Mouse (Mus musculus): ENCODE results near the gene Ankrd1. TPM values are rescaled to one million over a fixed set of nuclear protein-coding genes. Genes with fewer than 3 reads are reported as not detected.

Gene Ankrd1
- polyA plus RNA-seq (2012; fragmentation: generic; extraction: Trizol) = 256 TPM
- long read RNA-seq, experiment 1, transcript Ankrd1-205 (9 exons, 2,020 nt) = major isoform, 146 of 202 reads
- long read RNA-seq, experiment 1, partial matches to known transcripts = 26 of 202 reads
- long read RNA-seq, experiment 1, other reads (novel, unspliced or antisense) = 30 of 202 reads
- long read RNA-seq, experiment 2, transcript Ankrd1-205 (9 exons, 2,020 nt) = major isoform, 227 of 276 reads
- long read RNA-seq, experiment 2, partial matches to known transcripts = 33 of 276 reads
- long read RNA-seq, experiment 2, other reads (novel, unspliced or antisense) = 15 of 276 reads

GRCm38 (mm10) chr19:36119783-36120471 is at the start of gene Ankrd1:
Gene Ankrd1 (minus strand): TSS chr19:36120099.
- H3K79me2 ChIP-seq (ENCODE audit: control insufficient read depth, insufficient read depth) = peaks cover 48% of the 10 kb centered on the region
- peak within 1 kb of the TSS; percentile 61 for H3ac ChIP-seq (ENCODE audit: control insufficient read depth, insufficient read length, low read depth)
- H3K36me3 ChIP-seq (ENCODE audit: control insufficient read depth, insufficient read depth) = peaks cover 42% of the 10 kb centered on the region
- peaks cover 47% of the 10 kb centered on the region for H3K79me3 ChIP-seq (ENCODE audit: low read depth)
- no peaks in the 10 kb centered on the region for H3K27me3 ChIP-seq (ENCODE audit: control insufficient read depth, insufficient read depth, insufficient read length)
- no peak for TF ChIP-seq USF1 (IDR thresholded peaks at IDR 0.05; ENCODE audit: low read depth)
- no peak for TF ChIP-seq CTCF (IDR thresholded peaks at IDR 0.05; ENCODE audit: control insufficient read depth, insufficient read depth, insufficient read length)
- TF ChIP-seq CEBPB (IDR thresholded peaks at IDR 0.05; ENCODE audit: low read depth) = peak; percentile 97
- peak; percentile 100 for TF ChIP-seq MYOD1 (IDR thresholded peaks at IDR 0.05; ENCODE audit: control insufficient read depth, insufficient read length, low read depth)
- TF ChIP-seq MAX (IDR thresholded peaks at IDR 0.05) = peak; percentile 70
- no peak for TF ChIP-seq MYOG (IDR thresholded peaks at IDR 0.05; ENCODE audit: control insufficient read depth, extremely low read depth, insufficient read length)
- TF ChIP-seq FOSL1 (IDR thresholded peaks at IDR 0.05; ENCODE audit: insufficient read depth, low read length, poor library complexity, severe bottlenecking) = peak; percentile 58
- peak within 1 kb of the TSS; percentile 65 for H3K4me3 ChIP-seq (ENCODE audit: insufficient read depth, poor library complexity, severe bottlenecking)

- Histone ChIP-seq H3K36me3 (ENCODE audit: control insufficient read depth, insufficient read depth) (no peaks in the 10 kb centered on the region), H3ac (ENCODE audit: control insufficient read depth, insufficient read length, low read depth) (no peak overlapping the region), H3K79me3 (ENCODE audit: low read depth) (no peaks in the 10 kb centered on the region), H3K79me2 (ENCODE audit: control insufficient read depth, insufficient read depth) (no peaks in the 10 kb centered on the region), H3K4me3 (ENCODE audit: insufficient read depth, poor library complexity, severe bottlenecking) (no peak overlapping the region), H3K27me3 (ENCODE audit: control insufficient read depth, insufficient read depth, insufficient read length) (no peaks in the 10 kb centered on the region)
- no peak for TF ChIP-seq MYOD1 (IDR thresholded peaks at IDR 0.05; ENCODE audit: control insufficient read depth, insufficient read length, low read depth)
- TF ChIP-seq MYOG (IDR thresholded peaks at IDR 0.05; ENCODE audit: control insufficient read depth, extremely low read depth, insufficient read length) = no peak
- no peak for TF ChIP-seq CEBPB (IDR thresholded peaks at IDR 0.05; ENCODE audit: low read depth)
- TF ChIP-seq CTCF (IDR thresholded peaks at IDR 0.05; ENCODE audit: control insufficient read depth, insufficient read depth, insufficient read length) = no peak
- TF ChIP-seq FOSL1 (IDR thresholded peaks at IDR 0.05; ENCODE audit: insufficient read depth, low read length, poor library complexity, severe bottlenecking) = no peak
- no peak for TF ChIP-seq USF1 (IDR thresholded peaks at IDR 0.05; ENCODE audit: low read depth)
- TF ChIP-seq MAX (IDR thresholded peaks at IDR 0.05) = no peak
Measured at GRCm38 (mm10) chr19:36169101-36169500, 49.2 kb upstream of the Ankrd1 start.

- Histone ChIP-seq H3ac (ENCODE audit: control insufficient read depth, insufficient read length, low read depth) (no peak overlapping the region), H3K27me3 (ENCODE audit: control insufficient read depth, insufficient read depth, insufficient read length) (no peaks in the 10 kb centered on the region), H3K79me2 (ENCODE audit: control insufficient read depth, insufficient read depth) (no peaks in the 10 kb centered on the region), H3K4me3 (ENCODE audit: insufficient read depth, poor library complexity, severe bottlenecking) (no peak overlapping the region), H3K36me3 (ENCODE audit: control insufficient read depth, insufficient read depth) (no peaks in the 10 kb centered on the region), H3K79me3 (ENCODE audit: low read depth) (no peaks in the 10 kb centered on the region)
- TF ChIP-seq USF1 (IDR thresholded peaks at IDR 0.05; ENCODE audit: low read depth) (no peak), MAX (IDR thresholded peaks at IDR 0.05) (no peak), FOSL1 (IDR thresholded peaks at IDR 0.05; ENCODE audit: insufficient read depth, low read length, poor library complexity, severe bottlenecking) (no peak), MYOD1 (IDR thresholded peaks at IDR 0.05; ENCODE audit: control insufficient read depth, insufficient read length, low read depth) (no peak), MYOG (IDR thresholded peaks at IDR 0.05; ENCODE audit: control insufficient read depth, extremely low read depth, insufficient read length) (no peak), CEBPB (IDR thresholded peaks at IDR 0.05; ENCODE audit: low read depth) (no peak), CTCF (IDR thresholded peaks at IDR 0.05; ENCODE audit: control insufficient read depth, insufficient read depth, insufficient read length) (no peak)
Measured at GRCm38 (mm10) chr19:36168121-36168520, 48.2 kb upstream of the Ankrd1 start.

GRCm38 (mm10) chr19:36167291-36167896 is 47.5 kb upstream of the Ankrd1 start:
- Histone ChIP-seq H3K36me3 (ENCODE audit: control insufficient read depth, insufficient read depth) (no peaks in the 10 kb centered on the region), H3K79me2 (ENCODE audit: control insufficient read depth, insufficient read depth) (no peaks in the 10 kb centered on the region), H3K79me3 (ENCODE audit: low read depth) (no peaks in the 10 kb centered on the region), H3K4me3 (ENCODE audit: insufficient read depth, poor library complexity, severe bottlenecking) (no peak overlapping the region), H3ac (ENCODE audit: control insufficient read depth, insufficient read length, low read depth) (no peak overlapping the region), H3K27me3 (ENCODE audit: control insufficient read depth, insufficient read depth, insufficient read length) (no peaks in the 10 kb centered on the region)
- TF ChIP-seq MYOD1 (IDR thresholded peaks at IDR 0.05; ENCODE audit: control insufficient read depth, insufficient read length, low read depth) = no peak
- TF ChIP-seq MAX (IDR thresholded peaks at IDR 0.05) = no peak
- TF ChIP-seq CEBPB (IDR thresholded peaks at IDR 0.05; ENCODE audit: low read depth) = no peak
- TF ChIP-seq MYOG (IDR thresholded peaks at IDR 0.05; ENCODE audit: control insufficient read depth, extremely low read depth, insufficient read length) = no peak
- TF ChIP-seq USF1 (IDR thresholded peaks at IDR 0.05; ENCODE audit: low read depth) = no peak
- TF ChIP-seq FOSL1 (IDR thresholded peaks at IDR 0.05; ENCODE audit: insufficient read depth, low read length, poor library complexity, severe bottlenecking) = no peak
- no peak for TF ChIP-seq CTCF (IDR thresholded peaks at IDR 0.05; ENCODE audit: control insufficient read depth, insufficient read depth, insufficient read length)

GRCm38 (mm10) chr19:36166401-36167160 is 46.7 kb upstream of the Ankrd1 start:
- Histone ChIP-seq H3K27me3 (ENCODE audit: control insufficient read depth, insufficient read depth, insufficient read length) (no peaks in the 10 kb centered on the region), H3K79me3 (ENCODE audit: low read depth) (no peaks in the 10 kb centered on the region), H3K36me3 (ENCODE audit: control insufficient read depth, insufficient read depth) (no peaks in the 10 kb centered on the region), H3ac (ENCODE audit: control insufficient read depth, insufficient read length, low read depth) (no peak overlapping the region), H3K4me3 (ENCODE audit: insufficient read depth, poor library complexity, severe bottlenecking) (no peak overlapping the region), H3K79me2 (ENCODE audit: control insufficient read depth, insufficient read depth) (no peaks in the 10 kb centered on the region)
- no peak for TF ChIP-seq MYOD1 (IDR thresholded peaks at IDR 0.05; ENCODE audit: control insufficient read depth, insufficient read length, low read depth)
- no peak for TF ChIP-seq USF1 (IDR thresholded peaks at IDR 0.05; ENCODE audit: low read depth)
- TF ChIP-seq FOSL1 (IDR thresholded peaks at IDR 0.05; ENCODE audit: insufficient read depth, low read length, poor library complexity, severe bottlenecking) = no peak
- TF ChIP-seq CEBPB (IDR thresholded peaks at IDR 0.05; ENCODE audit: low read depth) = no peak
- no peak for TF ChIP-seq CTCF (IDR thresholded peaks at IDR 0.05; ENCODE audit: control insufficient read depth, insufficient read depth, insufficient read length)
- TF ChIP-seq MYOG (IDR thresholded peaks at IDR 0.05; ENCODE audit: control insufficient read depth, extremely low read depth, insufficient read length) = no peak
- no peak for TF ChIP-seq MAX (IDR thresholded peaks at IDR 0.05)
